In genomic region chr19:16978910-16979309, GRCm38 (mm10) we compare ENCODE assay signal across 14 mouse cellular contexts.
"Had no signal": no experiment of that assay in that cellular context is flagged by ENCODE, and none has a peak within 500 bp of the region (broad histone marks: within the 10 kb centered on the region; RNA-seq: fewer than 3 reads in every experiment).

No protein-coding gene starts in this region.

- H3K27ac ChIP-seq: kidney, postnatal 0 days; layer of hippocampus, adult 2 months; liver, embryonic 13.5 days; midbrain, embryonic 12.5 days; midbrain, embryonic 15.5 days; neural tube, embryonic 13.5 days; stomach, postnatal 0 days had no signal

- H3K36me3 ChIP-seq: liver, embryonic 13.5 days; midbrain, embryonic 12.5 days; midbrain, embryonic 15.5 days; neural tube, embryonic 13.5 days had no signal

- DNase-seq: kidney, adult 2 months; kidney, postnatal 25 days; layer of hippocampus, adult 9-11 months; liver, embryonic 13.5 days; lung, adult 2 months; lung, postnatal 14 days; lung, postnatal 4 days; thymus, postnatal 36 days had no signal

- H3K4me1 ChIP-seq: midbrain, embryonic 12.5 days; midbrain, embryonic 15.5 days; neural tube, embryonic 13.5 days had no signal

- ATAC-seq: midbrain, embryonic 15.5 days had no signal

- H3K4me2 ChIP-seq: liver, embryonic 13.5 days; midbrain, embryonic 12.5 days; midbrain, embryonic 15.5 days; neural tube, embryonic 13.5 days had no signal

- H3K9ac ChIP-seq: liver, embryonic 13.5 days; midbrain, embryonic 12.5 days; midbrain, embryonic 15.5 days; neural tube, embryonic 13.5 days had no signal

- H3K4me3 ChIP-seq: layer of hippocampus, adult 2 months; liver, embryonic 13.5 days; midbrain, embryonic 12.5 days; midbrain, embryonic 15.5 days; neural tube, embryonic 13.5 days had no signal

- H3K9me3 ChIP-seq: liver, embryonic 13.5 days; midbrain, embryonic 12.5 days; midbrain, embryonic 15.5 days; neural tube, embryonic 13.5 days had no signal

- H3K27me3 ChIP-seq: liver, embryonic 13.5 days; midbrain, embryonic 12.5 days; midbrain, embryonic 15.5 days; neural tube, embryonic 13.5 days had no signal
